Mouse (Mus musculus) CD4-positive, CD25-positive, alpha-beta regulatory T cell, adult 4 months (primary cell): ENCODE results near the gene Arid5b. TPM values are rescaled to one million over a fixed set of nuclear protein-coding genes. Genes with fewer than 3 reads are reported as not detected.
A peak's percentile ranks its signal among the peaks of the same experiment; 100 is the strongest.
"Not testable (repeated sequence)": the region's sequence is repeated elsewhere in the genome, so short reads cannot be mapped to it uniquely, and the experiment has no call there.

ENCODE experiments used
- ATAC-seq: one replicate; pipeline ENCODE4 v1.8.0; 2017
- polyA plus RNA-seq, 2 experiments: library from polyadenylated mRNA; unstranded; fragments of 100-300 nt; shearing (Covaris generic); gene quantifications; one replicate each; pipeline ENCODE4 v1.2.1; 2017

Arid5b gene
- polyA plus RNA-seq, 2 experiments from 2014 or later, result 63.9 to 78.6 TPM

DNA sequence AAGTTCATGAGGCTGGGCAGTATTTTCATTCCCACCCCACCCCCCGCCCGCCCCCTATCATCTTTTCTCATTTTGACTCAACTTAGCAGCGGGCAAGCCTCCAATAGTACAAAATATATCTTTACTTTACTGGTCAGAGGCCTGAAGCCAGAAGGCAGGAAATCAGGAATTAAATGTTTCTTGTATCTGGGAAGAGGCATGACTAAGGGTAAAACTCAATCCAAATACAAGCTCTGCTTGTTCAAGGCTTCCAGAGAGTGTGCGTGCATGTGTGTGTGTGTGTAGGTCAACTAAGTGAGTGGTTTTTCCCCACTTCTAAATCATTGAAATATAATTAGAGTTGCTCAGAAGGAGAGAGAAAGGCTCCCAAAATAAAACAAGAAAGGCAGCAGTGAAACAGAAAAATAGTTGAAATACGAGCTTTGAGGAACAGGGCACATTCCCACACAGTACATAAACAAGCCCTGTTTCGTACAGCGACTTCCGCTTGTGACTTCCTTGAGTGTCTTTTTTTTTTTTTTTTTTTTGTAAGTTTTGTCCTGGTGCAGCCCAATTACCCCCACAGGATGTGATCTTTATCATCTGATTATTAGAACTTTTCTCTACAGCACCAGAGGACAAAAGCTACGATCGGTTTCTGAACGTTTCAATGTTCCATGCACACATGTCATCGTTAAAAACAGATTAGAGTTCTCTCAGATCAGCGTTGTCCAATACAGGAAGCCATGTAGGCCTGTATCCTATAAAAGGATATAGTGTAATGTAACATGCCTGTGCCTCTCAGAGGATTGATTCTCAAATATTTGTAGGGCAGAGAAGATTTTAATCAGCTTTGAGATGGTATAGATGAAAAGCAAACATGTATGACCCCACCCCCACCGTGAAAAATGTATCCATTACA is 173.4 kb downstream of the Arid5b start:
- peak; percentile 88 for ATAC-seq

DNA sequence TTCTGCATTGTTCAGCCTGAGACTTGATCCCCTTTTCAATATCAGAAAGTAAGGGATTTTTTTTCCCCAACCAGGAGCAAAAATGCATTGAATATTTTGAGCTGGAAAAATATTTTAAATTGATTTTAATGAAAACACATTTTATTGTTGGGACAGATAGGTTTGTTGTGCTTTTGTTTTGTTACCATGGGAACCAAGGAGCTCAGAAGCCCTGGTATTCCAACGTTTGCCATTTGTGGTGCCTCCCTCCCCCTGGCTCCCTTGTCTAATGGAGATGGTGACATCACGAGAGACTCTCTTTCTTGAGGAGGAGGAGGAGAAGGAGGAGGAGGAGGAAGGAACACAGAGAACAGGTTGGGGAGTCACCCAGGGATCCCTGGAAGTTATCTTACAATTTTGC is 174.1 kb downstream of the Arid5b start:
- no peak for ATAC-seq

DNA sequence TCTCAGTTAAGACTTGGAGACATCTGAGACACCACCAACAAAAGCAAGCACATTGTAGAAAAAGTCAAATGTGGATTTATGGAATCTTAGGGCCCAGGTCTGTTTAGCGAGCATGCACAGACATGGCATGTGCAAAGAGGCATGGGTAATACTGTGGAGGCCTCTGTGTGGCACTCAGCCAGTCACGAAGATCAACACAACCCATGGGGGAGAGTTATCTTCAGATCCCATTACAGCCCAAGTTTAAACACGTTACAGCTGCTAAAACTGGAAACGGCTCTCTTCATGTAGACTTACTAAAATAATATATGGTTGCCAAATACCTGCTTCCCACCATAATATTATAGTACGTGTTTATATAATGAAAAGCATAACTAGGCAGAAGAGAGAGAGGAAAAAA is 174.6 kb downstream of the Arid5b start:
- no peak for ATAC-seq

- ATAC-seq, result no peak
Observed at GRCm38 (mm10) chr10:68103078-68103855, 175.3 kb downstream of the Arid5b start.

GRCm38 (mm10) chr10:68102566-68102965 is 176.0 kb downstream of the Arid5b start:
- no peak for ATAC-seq

DNA sequence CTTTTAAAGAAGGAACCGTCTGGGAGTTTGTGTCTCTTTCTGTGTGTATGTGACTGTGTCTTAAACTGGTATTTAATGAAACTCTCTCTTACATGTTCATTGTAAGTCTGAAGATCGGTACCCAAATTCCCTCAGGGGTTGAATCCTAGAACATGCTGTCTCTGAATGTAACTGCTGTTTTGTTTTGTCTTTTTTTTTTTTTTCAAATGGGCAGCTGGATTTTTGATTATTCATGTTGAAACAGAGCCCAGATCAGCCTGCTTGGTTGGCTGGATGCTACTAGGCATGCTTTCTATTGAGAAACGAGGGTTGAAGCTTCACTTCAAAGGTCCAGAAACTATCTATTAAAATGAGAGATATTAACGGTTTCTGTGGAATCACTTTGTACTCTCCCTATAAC is 177.3 kb downstream of the Arid5b start:
- ATAC-seq, result no peak

- ATAC-seq, result no peak
Observed at GRCm38 (mm10) chr10:68100506-68100905, 178.0 kb downstream of the Arid5b start.

DNA sequence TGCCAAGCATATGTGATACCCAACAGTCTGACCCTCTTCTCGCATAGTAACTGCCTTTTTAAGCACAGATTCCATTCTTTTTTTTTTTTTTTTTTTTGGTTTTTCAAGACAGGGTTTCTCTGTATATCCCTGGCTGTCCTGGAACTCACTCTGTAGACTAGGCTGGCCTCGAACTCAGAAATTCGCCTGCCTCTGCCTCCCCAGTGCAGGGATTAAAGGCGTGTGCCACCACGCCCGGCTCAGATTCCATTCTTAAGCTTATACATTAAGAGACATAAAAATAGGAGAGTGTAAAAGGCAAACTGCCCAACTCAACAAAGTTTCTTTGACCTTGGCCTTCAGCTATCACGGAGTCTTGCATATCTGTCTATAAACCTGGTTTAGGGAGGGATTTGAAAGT is 178.7 kb downstream of the Arid5b start:
- ATAC-seq, result not testable (repeated sequence)

DNA sequence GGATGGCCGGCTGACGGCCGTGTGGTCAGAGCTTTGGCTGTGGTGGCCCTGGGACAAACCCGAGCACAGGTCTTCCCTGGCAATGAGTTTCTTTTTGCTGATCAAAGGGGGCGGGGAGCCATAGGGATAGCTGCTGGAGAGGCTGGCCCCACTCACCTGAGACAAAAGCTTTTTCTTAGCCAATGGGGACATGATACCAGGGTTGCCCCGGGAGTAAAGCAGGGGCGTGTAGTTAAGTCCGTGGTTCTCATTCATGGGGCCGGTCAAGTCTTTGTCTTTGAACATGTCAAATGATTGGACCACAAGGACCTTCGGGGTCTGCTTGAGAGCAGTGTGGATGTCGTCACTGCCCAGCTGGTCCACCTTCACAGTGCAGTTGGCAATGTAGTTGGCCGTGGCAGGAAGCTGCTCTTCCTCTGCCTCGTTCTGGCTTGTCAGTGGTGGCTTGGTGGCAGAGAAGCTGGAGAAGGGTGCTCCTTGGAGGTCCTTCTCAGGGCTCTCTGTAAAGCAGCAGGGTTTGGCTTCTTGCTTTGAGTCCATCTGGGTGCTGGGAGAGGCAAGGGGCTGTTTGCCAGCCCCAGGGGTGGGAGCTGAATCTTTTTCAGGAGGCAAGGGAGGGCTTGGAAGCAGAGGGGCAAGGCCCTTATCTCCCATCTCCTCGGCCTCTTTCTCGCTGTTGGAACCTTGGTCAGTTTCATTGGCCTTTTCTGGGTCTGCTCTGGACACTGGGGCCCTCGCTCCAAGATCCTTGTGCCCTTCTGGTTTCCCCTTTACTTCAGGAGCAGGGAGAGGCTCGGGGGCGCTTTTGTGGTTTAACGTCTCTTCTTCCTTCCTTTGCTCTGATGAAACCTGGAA is 180.5 kb downstream of the Arid5b start:
- ATAC-seq, result no peak

DNA sequence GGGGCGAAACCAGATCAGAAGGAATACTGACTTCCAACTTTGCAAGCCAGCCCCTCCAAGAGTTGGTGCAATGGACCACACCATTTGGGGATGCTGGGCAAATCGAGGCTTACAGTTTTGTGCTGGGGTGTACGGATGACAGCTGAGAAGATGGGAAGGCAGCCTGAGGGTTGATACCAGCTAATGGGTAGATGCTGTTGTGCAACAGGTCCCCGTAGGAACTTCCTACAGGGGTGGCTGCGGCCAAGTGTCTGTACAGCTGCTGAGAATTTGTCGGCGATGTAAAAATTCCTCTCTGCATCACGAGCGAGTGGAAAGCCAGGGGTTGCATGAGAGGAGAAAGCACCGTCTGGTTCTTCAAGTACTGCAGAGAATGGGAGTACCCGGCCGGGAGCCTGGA is 182.1 kb downstream of the Arid5b start:
- no peak for ATAC-seq

DNA sequence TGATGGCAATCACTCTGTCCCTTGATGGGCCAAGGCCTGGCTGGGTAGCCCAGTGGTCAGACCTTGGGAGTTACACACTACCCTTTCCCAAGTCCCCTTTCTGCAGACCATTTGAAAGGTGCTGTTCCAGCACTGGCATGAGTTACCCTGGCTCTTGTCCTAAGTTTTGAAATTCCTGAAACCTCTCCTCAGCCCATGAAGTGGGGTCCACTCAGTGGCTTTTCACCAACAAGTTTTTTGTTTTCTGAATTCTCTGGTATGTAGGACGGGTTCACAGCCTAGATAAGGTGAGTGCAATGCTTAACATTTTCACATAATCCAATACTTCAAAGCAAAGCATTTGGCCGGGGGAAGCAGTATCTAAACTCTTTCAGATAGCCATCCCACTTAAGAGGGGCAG is 183.4 kb downstream of the Arid5b start:
- ATAC-seq, result no peak

- ATAC-seq, result no peak
Observed at GRCm38 (mm10) chr10:68093496-68093895, 185.0 kb downstream of the Arid5b start.

DNA sequence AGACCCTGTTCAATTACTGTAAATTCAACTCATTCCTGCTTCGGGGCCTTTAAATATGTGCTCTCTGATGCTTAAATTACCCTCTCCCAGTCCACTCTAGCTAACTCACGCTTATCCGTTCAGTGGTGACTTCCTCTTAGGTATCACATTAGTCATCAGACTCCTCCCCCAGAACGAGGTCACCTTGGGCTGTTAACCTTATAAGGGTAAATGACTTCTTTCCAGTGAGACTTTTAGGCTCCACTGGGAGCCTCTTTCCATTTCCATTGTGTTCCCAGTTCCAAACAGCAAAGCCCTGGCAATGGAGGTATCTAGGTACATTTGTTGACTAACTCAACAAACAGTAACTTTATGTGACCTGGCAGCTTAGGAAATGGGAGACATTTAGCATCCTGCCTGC is 186.7 kb downstream of the Arid5b start:
- ATAC-seq, result peak; percentile 54

DNA sequence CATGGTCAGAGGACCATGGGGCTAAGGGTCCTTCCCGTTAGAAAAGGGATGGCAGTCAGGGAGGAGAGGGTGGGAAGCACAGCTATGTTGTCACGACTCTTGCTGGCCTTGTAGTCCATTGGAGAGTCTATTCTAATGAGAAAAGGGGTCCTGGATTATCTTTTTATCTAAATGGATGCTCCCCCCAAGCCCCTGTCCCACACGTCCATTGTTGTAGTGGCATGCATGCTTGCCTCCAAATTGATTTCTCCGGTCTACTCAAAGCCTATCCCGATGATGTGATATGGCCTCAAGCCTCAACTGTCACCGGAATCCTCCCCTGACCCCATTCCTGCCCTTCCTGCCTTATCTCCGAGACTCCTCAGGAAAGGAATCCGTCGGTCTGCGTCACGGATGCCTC is 187.5 kb downstream of the Arid5b start:
- ATAC-seq, result no peak

DNA sequence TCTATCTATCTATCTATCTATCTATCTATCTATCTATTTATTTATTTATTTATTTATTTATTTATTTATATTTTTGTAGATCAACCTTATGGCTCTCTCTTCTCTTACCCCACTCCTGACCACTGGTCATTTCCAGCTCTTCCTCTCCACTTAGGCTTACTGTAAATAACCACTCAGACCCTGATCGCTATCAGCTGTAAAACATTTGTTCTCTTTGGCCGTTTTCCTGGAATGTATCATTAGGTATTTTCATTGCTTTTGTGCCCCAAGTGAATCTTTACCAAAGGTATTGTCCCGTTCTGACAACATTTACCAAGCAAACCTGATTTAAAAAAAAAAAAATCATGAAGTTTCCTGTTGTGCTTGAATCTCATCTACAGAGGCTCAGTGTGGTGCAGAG is 188.0 kb downstream of the Arid5b start:
- ATAC-seq, result no peak

GRCm38 (mm10) chr10:68090197-68090535 is 188.4 kb downstream of the Arid5b start:
- no peak for ATAC-seq

- ATAC-seq, result peak; percentile 78
Observed at GRCm38 (mm10) chr10:68089435-68090196, 188.9 kb downstream of the Arid5b start.

DNA sequence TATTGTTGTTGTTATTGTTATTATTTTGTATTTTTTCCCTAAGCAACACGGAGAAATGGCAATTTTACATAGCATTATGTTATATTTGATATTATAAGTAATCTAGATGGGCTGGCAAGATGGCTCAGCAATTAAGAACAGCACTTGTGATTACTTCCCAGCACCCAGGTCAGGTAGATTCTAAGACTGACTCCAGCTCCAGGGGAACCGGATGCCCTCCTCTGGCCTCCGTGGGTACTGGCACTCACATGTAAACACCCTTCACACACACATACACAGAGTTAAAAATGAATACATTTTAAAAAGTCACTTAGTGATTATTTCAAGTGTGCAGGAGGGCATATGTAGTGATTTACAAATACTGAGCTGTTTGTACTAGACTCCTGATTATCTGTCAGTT is 190.8 kb downstream of the Arid5b start:
- ATAC-seq, result no peak

DNA sequence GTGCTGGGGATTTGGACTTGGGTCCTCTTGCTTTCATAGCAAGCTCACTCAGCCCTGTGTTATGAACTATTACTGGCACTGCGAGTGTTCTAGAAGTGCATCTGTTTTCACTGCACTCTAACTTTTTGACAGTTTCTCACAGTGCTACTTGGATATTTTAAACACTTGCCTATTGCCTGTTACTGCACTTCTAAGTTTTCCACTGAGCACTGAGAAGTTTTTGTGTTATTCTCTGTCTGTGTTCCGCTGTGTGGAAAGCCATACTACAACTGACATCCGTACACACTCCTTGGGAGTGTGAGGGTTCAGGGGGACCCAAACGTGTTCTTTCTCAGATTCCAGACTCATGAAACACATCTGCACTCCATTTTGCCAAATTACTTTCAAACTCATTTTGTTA is 191.6 kb downstream of the Arid5b start:
- no peak for ATAC-seq

DNA sequence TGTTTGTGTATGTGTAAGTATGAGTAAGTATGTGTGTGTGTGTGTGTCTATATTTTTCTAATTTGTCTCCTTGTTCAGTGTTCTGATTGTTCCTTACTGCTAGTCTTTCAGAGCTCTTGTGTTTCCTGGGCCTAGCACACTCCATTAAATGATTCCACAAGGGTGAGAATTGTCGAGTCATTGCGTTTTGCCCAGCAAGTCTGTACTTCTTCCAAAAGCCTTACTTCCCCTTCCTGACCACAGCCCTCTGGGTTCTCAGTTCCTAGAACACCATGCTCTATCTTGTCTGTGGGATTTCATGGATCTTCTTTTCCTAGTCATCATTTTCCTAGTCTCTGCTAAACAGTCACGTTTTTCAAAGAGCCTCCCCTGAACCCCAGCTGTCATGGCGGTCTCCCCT is 193.0 kb downstream of the Arid5b start:
- ATAC-seq, result no peak

GRCm38 (mm10) chr10:68081712-68082111 is 196.8 kb downstream of the Arid5b start:
- ATAC-seq, result peak; percentile 94
